Mouse (Mus musculus) cerebellum, postnatal 4 days (tissue): ENCODE measurements around the gene Ccnyl1.
"Not testable (repeated sequence)": the region's sequence is repeated elsewhere in the genome, so short reads cannot be mapped to it uniquely, and the experiment has no call there.

Experiments used
- DNase-seq, 2 experiments: peaks; one replicate each; pipeline ENCODE4 v3.0.0; 2022; ENCODE audit warnings: low spot score in 2 of 2, mixed read lengths in 1 of 2

Gene Ccnyl1

DNA sequence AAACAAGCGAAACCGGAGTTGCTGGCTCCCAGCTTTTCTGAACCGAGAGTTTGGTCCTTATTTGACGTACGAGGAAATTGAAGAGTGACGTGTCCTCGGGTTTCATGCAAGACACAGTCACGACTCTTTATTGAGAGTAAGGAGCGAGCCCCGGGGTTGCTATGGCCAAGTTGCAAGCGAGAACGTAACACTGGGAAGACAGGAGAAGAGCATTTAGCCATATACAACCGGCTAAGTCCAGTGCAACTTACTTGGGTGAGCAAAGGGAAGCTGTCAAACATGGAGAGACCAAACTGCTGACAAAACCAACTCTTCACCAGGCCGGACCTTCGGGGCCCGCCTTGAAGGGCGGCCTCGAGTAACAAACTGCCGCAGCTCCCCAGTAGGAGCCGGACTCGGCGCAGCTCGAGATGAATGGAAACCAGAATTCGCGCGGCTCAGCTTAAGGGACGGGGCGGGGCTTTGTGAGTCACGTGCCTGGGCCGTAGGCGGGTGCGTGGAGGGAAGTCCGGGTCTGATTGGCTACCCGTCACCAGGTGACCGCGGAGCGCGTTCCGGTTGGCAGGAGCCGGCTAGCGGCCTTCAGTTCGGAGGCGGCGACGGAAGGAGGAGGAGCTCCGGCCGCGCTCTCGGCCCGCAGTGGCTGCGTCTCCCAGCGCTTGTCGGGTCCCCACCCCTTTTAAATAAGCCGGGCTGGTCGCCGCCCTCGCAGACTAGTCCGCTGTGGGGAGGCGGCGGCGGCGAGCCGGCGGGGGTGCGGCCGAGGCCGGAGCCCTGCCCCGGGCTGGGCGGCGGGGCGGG lies at the start of gene Ccnyl1:
Gene Ccnyl1, plus strand, starts transcription at position 243 of the 801 bp plus-strand sequence.
- DNase-seq: peak; percentile 95 to 98

GRCm38 (mm10) chr1:64641069-64641468 lies 49.2 kb upstream of the Ccnyl1 start:
- no peak for DNase-seq

DNA sequence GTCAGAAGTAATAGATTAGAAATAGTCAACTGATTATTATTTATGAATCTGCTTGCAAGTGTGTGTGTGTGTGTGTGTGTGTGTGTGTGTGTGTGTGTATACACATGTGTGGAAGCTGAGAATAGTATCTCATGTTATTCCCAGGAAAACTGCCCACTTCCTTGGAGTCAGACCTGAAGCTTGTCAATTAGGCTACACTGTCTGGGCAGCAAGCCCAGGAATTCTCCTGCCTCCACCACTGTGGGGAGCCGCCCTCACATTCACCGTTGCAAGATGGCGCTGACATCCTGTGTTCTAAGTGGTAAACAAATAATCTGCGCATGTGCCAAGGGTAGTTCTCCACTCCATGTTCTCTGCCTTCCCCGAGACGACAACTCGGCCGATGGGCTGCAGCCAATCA lies 47.7 kb upstream of the Ccnyl1 start:
- DNase-seq: not testable (repeated sequence)

- no peak for DNase-seq
Measured at GRCm38 (mm10) chr1:64644513-64644912, 45.7 kb upstream of the Ccnyl1 start.

GRCm38 (mm10) chr1:64649362-64650124 lies 40.7 kb upstream of the Ccnyl1 start:
- DNase-seq: no peak

- no peak for DNase-seq
Measured at GRCm38 (mm10) chr1:64653701-64654100, 36.6 kb upstream of the Ccnyl1 start.

- DNase-seq: no peak
Measured at GRCm38 (mm10) chr1:64655415-64655814, 34.8 kb upstream of the Ccnyl1 start.

GRCm38 (mm10) chr1:64656423-64657129 lies 33.7 kb upstream of the Ccnyl1 start:
- DNase-seq: no peak

DNA sequence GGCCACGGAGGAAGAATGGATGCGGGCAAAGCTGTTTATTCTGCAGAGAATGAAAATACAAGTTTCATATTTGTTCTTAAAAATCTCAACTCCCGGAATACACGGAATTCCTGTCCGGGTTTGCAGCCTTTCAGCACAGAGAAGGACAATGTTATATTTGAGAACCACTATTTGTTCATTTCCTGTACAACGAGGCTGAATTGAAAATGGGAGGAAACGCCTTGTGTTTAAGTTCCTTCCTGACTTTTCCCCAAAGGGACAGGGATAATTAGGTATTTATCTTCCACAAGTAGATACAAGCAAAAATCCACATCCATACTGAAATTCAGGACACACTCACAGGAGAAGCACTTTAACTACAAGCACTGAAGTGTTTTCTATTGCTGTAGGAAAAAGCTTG lies 31.4 kb upstream of the Ccnyl1 start:
- no peak for DNase-seq

GRCm38 (mm10) chr1:64667111-64667633 lies 23.1 kb upstream of the Ccnyl1 start:
- no peak for DNase-seq

DNA sequence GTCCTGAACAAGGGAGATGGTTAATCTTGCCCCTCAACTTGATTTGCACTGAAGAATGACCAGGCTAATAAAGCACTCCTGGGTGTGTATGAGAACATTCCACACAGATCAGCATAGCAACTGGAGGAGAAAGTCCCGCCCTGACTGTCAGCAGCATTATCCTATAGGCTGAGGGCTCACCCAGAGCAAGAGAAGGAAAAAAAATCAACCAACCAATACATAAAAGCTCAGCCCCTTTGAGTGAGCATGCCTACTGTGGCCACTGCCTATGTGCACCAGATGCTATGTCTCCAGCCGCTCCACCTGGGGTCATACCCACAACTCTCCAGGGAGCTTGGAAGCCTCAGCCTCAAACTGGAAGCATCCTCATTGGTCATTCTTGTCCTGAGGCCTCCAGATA lies 20.8 kb upstream of the Ccnyl1 start:
- DNase-seq: no peak

DNA sequence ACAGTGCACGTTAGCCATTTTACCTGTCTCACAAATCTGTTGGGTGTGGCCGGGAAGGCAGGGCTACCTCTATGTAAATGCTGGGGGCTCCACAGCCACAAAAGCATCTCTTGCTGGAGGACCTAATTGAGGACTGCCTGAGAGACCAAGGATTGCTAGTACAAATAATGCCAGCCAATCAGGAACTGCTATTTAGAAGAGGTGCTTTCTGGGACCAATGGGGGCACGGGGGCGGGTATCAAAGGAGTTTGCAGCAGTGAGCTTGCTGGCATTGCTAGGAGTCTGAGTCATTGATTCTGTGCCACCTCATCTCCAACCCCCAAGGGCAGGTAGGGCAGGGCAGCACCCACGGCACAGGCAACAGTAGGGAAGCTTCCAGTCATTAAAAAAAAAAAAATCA lies 16.3 kb upstream of the Ccnyl1 start:
- DNase-seq: no peak

- no peak for DNase-seq
Measured at GRCm38 (mm10) chr1:64676060-64676839, 14.0 kb upstream of the Ccnyl1 start.

DNA sequence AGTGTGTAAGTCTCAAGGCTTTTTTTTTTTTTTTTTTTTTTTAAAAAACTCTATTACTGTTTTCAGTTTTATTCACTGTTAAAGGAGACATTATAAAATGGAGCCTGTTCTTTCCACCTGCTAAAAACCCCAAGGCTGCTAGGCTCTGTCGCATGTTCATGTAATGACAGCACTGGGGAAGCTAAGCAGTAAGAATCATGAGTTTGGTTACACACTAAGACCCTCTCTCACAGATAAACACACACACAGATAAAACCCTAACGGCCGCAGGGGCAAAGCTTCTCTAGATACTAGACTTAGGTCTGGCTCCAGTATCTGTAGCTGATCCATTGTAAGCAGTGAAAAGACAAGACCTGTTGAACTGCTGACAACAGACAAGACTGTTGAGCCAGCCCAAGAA lies 8.8 kb upstream of the Ccnyl1 start:
- no peak for DNase-seq

DNA sequence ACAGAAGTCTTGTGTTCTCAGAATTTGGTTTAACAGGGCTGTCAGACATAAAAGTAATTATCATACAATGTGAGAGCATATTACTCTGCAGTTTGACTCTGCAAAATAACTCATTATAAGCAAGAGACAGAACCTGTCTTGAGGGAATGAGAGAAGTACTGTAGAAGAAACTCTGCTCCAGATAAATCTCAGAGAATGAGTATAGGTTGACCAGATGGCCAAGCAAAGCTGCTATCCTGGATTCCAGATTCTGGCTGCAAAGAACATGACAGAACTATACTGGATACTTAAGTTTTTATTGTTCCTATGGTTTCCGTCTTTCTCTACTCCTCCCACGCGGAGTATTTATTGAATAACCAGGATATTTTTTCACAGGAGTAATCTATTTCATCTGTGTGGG lies 7.2 kb upstream of the Ccnyl1 start:
- DNase-seq: no peak

DNA sequence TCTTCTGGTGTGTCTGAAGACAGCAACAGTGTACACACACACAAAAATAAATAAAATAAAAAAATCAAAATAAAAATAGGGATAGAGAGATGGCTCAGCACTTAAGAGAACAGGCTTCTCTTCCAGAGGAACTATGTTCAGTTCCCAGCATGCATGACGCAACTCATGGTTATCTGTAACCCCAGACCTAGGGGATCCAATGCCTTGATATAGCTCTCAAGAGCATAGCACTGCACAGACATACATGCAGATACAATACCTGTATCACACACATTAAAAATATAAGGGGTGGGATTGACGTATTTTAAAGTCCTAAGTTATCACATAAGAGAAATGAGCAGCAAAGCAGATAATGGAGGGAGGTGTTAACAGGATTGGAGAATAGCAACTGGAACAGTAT lies 5.8 kb upstream of the Ccnyl1 start:
- DNase-seq: no peak

DNA sequence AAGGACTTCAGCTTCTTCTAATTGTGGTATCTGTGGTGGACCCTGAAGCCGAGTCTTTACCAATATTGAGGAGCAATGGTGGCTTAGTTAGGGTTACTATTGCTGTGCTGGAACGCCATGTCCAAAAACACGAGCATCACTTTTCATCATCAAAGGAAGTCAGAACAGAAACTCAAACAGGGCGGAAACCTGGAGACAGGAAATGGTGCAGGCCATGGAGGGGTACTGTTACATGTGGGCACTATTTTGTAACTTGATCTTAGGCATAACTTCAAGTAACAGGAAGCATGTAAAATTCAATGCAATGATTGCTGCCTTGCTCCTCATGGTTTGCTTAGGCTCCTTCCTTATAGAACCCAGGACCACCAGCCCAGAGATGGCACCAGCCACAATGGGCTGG lies 2.2 kb upstream of the Ccnyl1 start:
- DNase-seq: no peak

- DNase-seq: no peak
Measured at GRCm38 (mm10) chr1:64689561-64690212, 568 bp upstream of the Ccnyl1 start.

DNA sequence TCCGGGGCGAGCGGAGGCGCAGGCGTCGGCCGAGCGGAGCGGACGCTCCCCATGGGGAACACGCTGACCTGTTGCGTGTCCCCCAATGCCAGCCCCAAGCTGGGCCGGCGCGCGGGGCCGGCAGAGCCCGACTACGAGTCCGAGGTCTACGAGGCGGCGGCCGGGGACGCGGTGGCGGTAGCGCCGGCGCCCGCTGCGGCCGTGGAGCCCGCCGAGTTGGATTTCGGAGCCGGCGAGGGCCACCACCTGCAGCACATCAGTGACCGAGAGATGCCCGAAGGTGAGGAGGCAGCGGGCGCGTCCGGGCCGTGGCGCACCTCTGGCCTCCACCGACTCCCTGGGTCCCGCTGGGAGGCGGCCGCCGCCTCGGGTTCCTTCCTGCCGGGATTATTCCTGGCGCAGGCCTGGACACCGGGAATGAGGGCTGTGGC lies 881 bp downstream of the Ccnyl1 start:
- DNase-seq: no peak

DNA sequence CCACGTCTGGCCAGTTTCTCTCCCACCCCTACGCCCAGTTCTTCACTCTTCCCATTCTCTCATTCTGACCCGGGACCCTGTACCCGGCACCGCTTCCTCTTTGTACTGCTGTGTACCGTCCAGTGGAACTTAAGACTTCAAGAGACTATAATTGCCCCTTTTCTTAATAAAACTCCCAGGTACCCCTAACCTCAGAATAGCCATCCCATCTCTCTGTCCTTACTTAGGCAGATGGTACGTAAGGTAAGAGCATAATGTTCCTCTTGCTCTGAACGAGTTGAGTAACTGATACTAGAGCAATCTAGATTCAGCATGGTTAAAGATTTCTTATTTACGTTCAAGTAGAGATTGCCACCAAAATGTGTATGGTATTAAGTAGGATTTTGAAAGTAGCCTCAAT lies 1.3 kb downstream of the Ccnyl1 start:
- no peak for DNase-seq

GRCm38 (mm10) chr1:64695156-64695555 lies 4.9 kb downstream of the Ccnyl1 start:
- no peak for DNase-seq
